Mouse (Mus musculus): Measurements from ENCODE around the gene Defb18.

DNA sequence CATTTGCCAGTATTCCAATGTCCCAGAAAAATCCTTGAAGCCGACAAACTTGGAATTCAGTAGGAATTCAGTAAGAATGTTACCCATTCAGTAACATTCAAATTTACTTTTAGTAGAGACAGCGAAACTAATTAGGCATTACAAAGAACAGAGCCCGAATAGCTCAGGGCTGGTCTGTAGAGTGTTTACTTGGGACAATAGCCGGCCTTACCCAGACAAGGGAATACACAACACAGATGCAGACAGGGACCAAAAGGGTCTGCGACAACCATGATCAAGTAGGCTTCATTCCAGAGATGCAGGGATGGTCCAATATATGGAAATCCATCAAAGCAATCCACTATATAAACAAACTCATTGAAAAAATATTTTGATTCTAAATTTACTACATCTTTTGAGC lies 31.6 kb upstream of the Defb18 start:
- TF ChIP-seq POLR2A (IDR thresholded peaks at IDR 0.05; ENCODE audit: borderline replicate concordance, insufficient read depth, low read length) (no peak), CTCF (IDR thresholded peaks at IDR 0.05; ENCODE audit: borderline replicate concordance, insufficient read depth, low read depth, low read length) (no peak)
